Mouse (Mus musculus) cerebellum, postnatal 36 days (tissue): ENCODE results near the gene Ldhc.
"Not testable (repeated sequence)": the region's sequence is repeated elsewhere in the genome, so short reads cannot be mapped to it uniquely, and the experiment has no call there.

Source experiments
- DNase-seq, 2 experiments: peaks; one replicate each; pipeline ENCODE4 v3.0.0; 2021 to 2022; ENCODE audit warnings: mixed read lengths in 2 of 2

Ldhc gene

DNA sequence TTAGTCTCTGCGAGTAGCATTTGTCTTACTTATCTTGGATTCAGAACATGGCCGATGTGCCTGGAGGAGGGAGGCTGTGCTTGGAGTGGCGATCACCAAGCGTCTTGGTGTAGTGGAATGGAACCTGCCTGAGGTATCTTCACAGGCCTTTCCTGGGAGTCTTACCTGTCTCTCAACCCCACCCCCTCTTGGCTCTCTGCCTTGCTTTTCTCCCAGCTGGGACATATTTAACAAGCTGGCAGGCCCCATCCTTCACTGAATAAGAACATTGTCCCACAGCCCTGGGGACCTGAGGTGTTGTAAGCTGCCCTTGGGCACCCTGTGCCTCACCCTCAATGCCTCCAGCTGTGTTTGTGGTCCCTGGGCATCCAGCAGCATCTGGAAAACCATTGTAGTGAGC is 17.4 kb upstream of the Ldhc start:
- DNase-seq, result no peak

- peak; percentile 88 to 90 for DNase-seq
Observed at GRCm38 (mm10) chr7:46845211-46845977, 15.6 kb upstream of the Ldhc start.

GRCm38 (mm10) chr7:46845978-46846485 is 15.0 kb upstream of the Ldhc start:
- DNase-seq, result no peak

- peak; percentile 58 to 59 for DNase-seq
Observed at GRCm38 (mm10) chr7:46846486-46847244, 14.3 kb upstream of the Ldhc start.

DNA sequence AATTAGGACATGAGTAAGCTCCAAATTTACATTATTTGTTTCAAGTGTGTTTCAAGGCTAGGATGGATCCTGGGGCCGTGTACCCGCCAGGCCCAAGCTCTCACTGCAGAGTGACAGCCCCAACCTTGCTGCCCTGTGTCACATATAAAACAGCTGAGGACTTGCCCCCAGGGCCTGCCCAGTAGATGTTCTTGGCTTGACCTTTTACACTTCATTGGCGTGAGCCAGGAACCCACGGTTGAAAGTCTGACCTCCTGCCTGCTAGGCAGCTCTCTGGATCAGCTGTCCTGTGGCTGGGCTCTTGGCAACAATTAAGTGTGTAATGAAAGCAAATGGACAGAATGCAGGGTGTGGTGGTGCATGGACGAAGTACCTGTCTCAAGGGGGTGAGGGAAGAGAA is 11.7 kb upstream of the Ldhc start:
- DNase-seq, result no peak

DNA sequence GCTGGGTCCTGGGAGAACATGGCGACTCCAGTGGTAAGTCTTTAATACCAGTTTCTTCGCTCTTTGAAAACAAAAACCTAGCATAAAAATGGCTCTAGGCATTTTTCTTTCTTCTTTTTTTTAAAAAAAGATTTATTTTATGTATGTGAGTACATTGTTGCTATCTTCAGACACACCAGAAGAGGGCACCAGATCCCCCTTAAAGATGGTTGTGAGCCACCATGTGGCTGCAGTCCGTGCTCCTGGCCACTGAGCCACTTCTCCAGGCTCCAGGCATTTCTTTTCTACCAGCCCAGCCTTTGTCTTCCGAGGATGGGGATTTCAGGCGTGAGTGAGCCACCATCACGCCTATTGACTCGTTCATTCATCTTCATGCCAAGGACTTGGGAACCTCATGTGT is 10.0 kb upstream of the Ldhc start:
- DNase-seq, result no peak

DNA sequence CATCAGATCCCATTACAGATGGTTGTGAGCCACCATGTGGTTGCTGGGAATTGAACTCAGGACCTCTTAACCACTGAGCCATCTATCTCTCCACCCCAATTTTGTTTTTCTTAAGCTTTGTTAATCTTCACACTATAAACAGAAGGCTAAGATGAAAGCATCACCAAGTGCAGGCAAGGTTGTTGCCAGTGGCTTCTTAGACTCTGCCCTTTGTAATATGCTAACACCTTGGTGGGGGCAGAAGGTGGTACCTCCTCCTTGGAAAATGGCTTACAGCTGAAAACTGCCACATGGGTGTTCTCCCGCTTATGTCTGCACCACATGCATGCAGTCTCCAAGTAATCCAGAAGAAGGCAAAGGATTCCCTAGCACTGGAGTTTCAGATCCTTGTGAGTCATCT is 8.3 kb upstream of the Ldhc start:
- DNase-seq, result no peak

GRCm38 (mm10) chr7:46853365-46853764 is 7.6 kb upstream of the Ldhc start:
- DNase-seq, result no peak

- DNase-seq, result no peak
Observed at GRCm38 (mm10) chr7:46855866-46856560, 5.0 kb upstream of the Ldhc start.

GRCm38 (mm10) chr7:46857436-46857835 is 3.6 kb upstream of the Ldhc start:
- DNase-seq, result no peak

- no peak for DNase-seq
Observed at GRCm38 (mm10) chr7:46859031-46859430, 2.0 kb upstream of the Ldhc start.

DNA sequence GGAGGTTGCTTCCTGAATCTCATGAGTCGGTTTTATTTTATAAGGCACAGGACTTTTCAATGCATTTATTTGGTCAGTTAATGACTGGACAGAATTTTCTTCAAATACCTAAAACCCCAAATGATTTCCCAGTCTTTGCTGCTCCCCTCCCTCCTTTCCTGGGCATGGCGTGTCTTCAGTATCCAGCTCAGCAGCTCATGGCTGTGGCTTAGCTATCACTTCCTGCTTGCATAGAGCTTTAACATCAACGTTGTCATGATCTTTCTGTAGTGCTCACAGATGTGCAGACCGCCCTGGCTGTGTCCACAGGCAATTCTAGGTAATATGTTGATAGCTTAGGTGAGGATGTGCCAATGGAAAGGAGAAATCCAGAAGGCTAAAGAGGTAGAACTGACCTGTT is 11.0 kb downstream of the Ldhc start:
- no peak for DNase-seq

- no peak for DNase-seq
Observed at GRCm38 (mm10) chr7:46876841-46877240, 15.8 kb downstream of the Ldhc start.

- DNase-seq, result no peak
Observed at GRCm38 (mm10) chr7:46877255-46877654, 16.3 kb downstream of the Ldhc start.

- no peak for DNase-seq
Observed at GRCm38 (mm10) chr7:46879851-46880250, 18.8 kb downstream of the Ldhc start.

- DNase-seq, result no peak
Observed at GRCm38 (mm10) chr7:46880992-46881391, 20.0 kb downstream of the Ldhc start.

DNA sequence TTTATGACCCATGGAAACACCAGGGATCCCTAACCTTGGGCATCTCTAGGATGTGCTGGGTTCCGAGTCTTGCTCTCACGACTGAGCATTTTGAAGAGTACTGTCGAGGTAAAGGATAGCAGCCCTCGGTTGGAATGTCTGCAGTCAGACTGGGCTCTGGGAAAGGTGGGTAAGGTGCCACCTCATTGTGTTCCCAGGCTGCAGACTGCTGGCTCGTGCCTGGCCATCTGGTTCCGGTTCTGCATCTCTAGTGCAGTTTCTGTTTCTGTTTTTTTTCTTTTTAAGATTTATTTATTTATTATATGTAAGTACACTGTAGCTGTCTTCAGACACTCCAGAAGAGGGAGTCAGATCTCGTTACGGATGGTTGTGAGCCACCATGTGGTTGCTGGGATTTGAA is 20.9 kb downstream of the Ldhc start:
- DNase-seq, result not testable (repeated sequence)

DNA sequence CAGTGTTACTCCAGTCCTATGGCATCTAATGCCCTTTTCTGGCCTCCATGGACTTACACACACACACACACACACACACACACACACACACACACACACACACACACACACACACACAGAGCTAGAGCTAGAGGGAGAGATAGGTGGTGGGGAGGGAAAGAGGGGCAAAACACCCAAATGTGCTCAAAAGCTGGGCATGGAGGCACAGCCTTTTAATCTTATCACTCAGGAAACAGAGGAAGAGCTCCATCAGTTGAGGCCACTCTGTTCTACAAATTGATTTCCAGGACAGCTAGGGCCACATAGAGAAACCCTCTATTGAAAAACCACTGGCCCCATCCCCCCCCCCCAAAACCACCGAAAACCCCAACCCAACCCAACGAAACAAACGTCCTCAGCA is 22.3 kb downstream of the Ldhc start:
- DNase-seq, result no peak

DNA sequence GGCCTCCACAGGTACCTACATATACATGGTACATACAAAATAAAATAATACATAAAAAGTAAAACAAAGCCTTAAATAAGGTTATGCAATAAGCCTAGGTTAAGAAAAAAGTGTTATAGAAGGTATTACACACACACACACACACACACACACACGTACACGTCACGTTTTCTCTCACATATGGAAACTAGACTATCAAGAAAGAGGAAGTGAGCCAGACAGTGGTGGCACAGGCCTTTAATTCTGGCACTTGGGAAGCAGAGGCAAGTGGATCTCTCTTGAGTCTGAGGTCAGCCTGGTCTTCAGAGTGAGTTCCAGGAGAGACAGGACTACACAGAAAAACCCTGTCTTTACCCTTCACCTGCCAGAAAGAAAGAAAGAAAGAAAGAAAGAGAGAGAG is 34.5 kb downstream of the Ldhc start:
- DNase-seq, result no peak

DNA sequence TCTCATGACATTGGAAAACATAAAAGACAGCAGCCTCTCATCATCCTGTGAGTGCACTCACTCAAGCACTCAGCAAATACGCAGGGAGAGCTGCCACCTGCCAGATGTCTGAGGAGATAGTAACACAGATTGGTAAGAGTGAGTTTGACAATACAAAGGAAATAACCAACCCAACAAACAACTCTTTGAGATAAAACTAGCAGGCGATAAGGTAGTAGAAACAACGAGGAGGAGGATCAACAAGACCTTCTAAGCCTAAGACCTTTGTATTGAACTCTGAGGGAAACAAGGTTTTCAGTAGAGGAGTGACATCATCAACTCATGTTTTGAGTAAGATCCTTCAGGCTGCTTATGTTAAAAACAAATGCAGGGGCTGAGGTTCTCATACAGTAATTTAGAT is 38.3 kb downstream of the Ldhc start:
- DNase-seq, result no peak

DNA sequence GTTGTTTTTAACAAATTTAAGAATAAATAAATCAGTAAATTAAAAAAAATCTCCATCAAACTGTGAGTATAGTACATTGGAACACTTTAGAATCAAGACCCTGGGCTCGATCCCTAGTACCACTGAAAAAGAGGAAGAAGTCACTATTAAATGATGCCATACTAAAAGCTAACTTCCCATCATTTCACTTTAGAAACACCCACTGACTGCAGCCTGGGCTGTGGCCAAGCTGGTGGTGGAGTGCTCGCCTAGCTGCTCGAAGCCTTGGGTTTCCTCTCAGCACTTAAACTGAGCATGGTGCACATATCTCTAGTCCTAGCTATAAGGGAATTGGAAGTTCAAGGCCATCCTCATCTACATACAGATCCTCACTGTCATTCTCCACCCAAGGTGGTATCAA is 50.2 kb downstream of the Ldhc start:
- DNase-seq, result no peak

GRCm38 (mm10) chr7:46916376-46916775 is 55.4 kb downstream of the Ldhc start:
- no peak for DNase-seq

DNA sequence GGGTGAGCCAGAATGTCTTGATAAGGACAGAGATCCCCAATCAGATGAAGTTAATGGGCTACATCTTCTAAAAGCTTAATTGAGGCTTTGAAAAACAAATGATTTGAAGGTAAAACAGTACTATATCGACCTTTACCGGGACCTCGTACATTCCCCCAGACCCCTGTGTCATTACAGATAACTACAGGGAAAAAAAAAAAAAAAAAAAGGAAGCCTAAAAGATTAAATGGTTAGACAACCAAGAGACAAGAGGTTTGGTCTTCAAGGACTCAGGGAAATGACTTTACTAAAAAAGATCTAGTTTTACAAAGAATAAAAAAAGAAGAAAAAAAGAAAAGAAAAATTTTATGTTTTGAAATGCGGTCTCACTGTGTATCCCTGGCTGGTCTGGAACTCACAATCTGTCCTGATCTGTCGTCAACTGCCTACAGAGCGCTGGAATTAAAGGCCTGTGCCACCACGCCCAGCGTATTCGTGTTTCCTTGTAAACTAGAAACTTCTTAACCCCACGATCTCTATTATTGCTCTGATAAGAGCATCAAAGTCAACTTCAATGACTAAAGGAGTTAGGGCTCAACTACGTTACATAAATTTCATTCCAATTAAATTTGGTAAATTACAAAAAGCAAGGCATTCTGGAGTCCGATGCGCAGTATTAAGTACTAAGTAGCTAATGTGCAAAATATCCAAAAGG is 57.8 kb downstream of the Ldhc start:
- DNase-seq, result no peak
